Comparison of ENCODE assay signal across 9 mouse cellular contexts in the genomic region with DNA sequence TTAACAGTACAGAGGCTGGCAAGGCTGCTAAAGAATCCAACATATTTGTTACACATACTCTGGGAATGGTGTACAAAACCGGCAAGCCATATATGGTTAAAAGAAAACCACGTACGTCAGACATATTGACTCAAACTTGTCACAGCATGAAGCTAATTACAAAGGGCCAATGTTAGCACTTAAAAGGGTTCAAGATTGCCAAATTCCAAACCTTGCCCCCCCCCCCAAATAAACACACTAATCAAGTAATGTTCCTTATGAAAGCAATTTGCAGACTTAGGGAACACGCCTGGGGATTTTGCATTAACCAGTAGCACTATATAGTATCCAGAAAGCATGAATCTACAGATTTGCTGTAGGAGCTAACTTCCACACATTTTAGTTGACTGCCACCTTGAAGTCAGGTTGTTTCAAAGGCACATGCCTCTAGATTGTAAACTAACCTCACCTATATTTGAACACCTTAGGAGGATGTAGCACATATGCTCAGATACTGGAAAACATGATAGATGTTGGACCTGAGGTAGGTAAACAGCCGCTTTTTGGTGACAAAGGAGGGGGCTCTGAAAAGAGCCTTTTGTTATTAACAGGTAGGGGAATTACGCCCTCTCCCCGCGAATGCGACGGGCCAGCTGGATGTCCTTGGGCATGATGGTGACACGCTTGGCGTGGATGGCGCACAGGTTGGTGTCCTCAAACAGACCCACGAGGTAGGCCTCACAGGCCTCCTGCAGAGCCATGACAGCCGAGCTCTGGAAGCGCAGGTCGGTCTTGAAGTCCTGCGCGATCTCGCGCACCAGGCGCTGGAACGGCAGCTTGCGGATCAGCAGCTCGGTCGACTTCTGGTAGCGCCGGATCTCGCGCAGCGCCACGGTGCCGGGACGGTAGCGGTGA. TPM values are rescaled to one million over a fixed set of nuclear protein-coding genes. Genes with fewer than 3 reads are reported as not detected.
A peak's percentile ranks its signal among the peaks of the same experiment; 100 is the strongest.
DNase-seq lines count a peak whose midpoint lies in the region; ATAC-seq and TF ChIP-seq lines count a peak whose summit lies in the region.
"Not testable (repeated sequence)": the region's sequence is repeated elsewhere in the genome, so short reads cannot be mapped to it uniquely, and the experiment has no call there.
"Had no signal": no experiment of that assay in that cellular context is flagged by ENCODE, and none has a peak within 500 bp of the region (broad histone marks: within the 10 kb centered on the region; RNA-seq: fewer than 3 reads in every experiment).

No protein-coding gene starts in this region.

- not testable (repeated sequence) for TF ChIP-seq CTCF in E14TG2a.4 (conservative IDR thresholded peaks at IDR 0.05; ENCODE audit: low read length); embryonic fibroblast, embryonic 13.5 days (IDR thresholded peaks at IDR 0.05; ENCODE audit: borderline replicate concordance, insufficient read depth, low read length); lung, adult 2 months (IDR thresholded peaks at IDR 0.05; ENCODE audit: insufficient read depth, low read length)

- peak overlapping the region; percentile 96 for H3K27ac ChIP-seq in embryonic fibroblast, embryonic 13.5 days (ENCODE audit: insufficient read depth, low read length)
- peak overlapping the region; percentile 86 for H3K27ac ChIP-seq in heart, embryonic 16.5 days (ENCODE audit: low read length)
- peak overlapping the region; percentile 94 for H3K27ac ChIP-seq in kidney, embryonic 16.5 days (ENCODE audit: low read length)
- H3K27ac ChIP-seq in neural tube, embryonic 11.5 days (ENCODE audit: low read depth, low read length) = peak overlapping the region; percentile 83
- peak overlapping the region; percentile 88 for H3K27ac ChIP-seq in stomach, embryonic 16.5 days (ENCODE audit: low read length)

- not testable (repeated sequence) for ATAC-seq in heart, embryonic 16.5 days (replicated peaks; ENCODE audit: extremely low read depth, insufficient read depth, low FRiP score); kidney, embryonic 16.5 days (ENCODE audit: low FRiP score, low TSS enrichment); neural tube, embryonic 11.5 days (ENCODE audit: insufficient read depth, low FRiP score, low TSS enrichment); stomach, embryonic 16.5 days (ENCODE audit: insufficient read depth, low FRiP score)

- peak overlapping the region; percentile 79 for H3K4me2 ChIP-seq in heart, embryonic 16.5 days (ENCODE audit: low read depth, low read length)
- H3K4me2 ChIP-seq in kidney, embryonic 16.5 days (replicated peaks; ENCODE audit: low read depth, low read length) = peak overlapping the region; percentile 63
- H3K4me2 ChIP-seq in neural tube, embryonic 11.5 days (ENCODE audit: low read depth) = peak overlapping the region; percentile 66
- peak overlapping the region; percentile 62 for H3K4me2 ChIP-seq in stomach, embryonic 16.5 days (ENCODE audit: low read depth, low read length)

- H3K9me3 ChIP-seq in E14TG2a.4 (ENCODE audit: low read length); heart, embryonic 16.5 days (replicated peaks; ENCODE audit: control insufficient read depth, low read length); kidney, embryonic 16.5 days (ENCODE audit: low read length); neural tube, embryonic 11.5 days (ENCODE audit: control insufficient read depth, low read length); stomach, embryonic 16.5 days (replicated peaks; ENCODE audit: control insufficient read depth, low read length): not testable (repeated sequence)

- not testable (repeated sequence) for H3K27me3 ChIP-seq in E14TG2a.4 (ENCODE audit: insufficient read depth, low read length); heart, embryonic 16.5 days (ENCODE audit: control insufficient read depth, insufficient read depth, low read length); kidney, embryonic 16.5 days (ENCODE audit: insufficient read depth, low read length); neural tube, embryonic 11.5 days (ENCODE audit: control insufficient read depth, insufficient read depth, low read length); stomach, embryonic 16.5 days (ENCODE audit: control insufficient read depth, insufficient read depth, low read length)

- not testable (repeated sequence) for H3K36me3 ChIP-seq in E14TG2a.4 (ENCODE audit: insufficient read depth, low read length); heart, embryonic 16.5 days (ENCODE audit: control insufficient read depth, insufficient read depth); kidney, embryonic 16.5 days (ENCODE audit: insufficient read depth, low read length); neural tube, embryonic 11.5 days (ENCODE audit: control insufficient read depth, insufficient read depth, low read length); stomach, embryonic 16.5 days (ENCODE audit: control insufficient read depth, insufficient read depth, low read length)

- H3K4me1 ChIP-seq in E14TG2a.4 (replicated peaks; ENCODE audit: low read depth, low read length) = peaks cover 58% of the 10 kb centered on the region
- H3K4me1 ChIP-seq in embryonic fibroblast, embryonic 13.5 days (ENCODE audit: control insufficient read depth, insufficient read depth, low read length); lung, adult 2 months (ENCODE audit: control insufficient read depth, insufficient read depth, low read length): not testable (repeated sequence)
- H3K4me1 ChIP-seq in heart, embryonic 16.5 days (ENCODE audit: control insufficient read depth, insufficient read depth, low read length) = peaks cover 30% of the 10 kb centered on the region
- peaks cover 44% of the 10 kb centered on the region for H3K4me1 ChIP-seq in kidney, embryonic 16.5 days (ENCODE audit: insufficient read depth, low read length)
- peaks cover 13% of the 10 kb centered on the region; the same call in 1 of the 2 replicates for H3K4me1 ChIP-seq in neural tube, embryonic 11.5 days (ENCODE audit: control insufficient read depth, insufficient read depth, low read length)
- H3K4me1 ChIP-seq in stomach, embryonic 16.5 days (ENCODE audit: control insufficient read depth, insufficient read depth, low read length) = peaks cover 36% of the 10 kb centered on the region

- peak; percentile 87 for TF ChIP-seq POLR2A in embryonic fibroblast, embryonic 13.5 days (IDR thresholded peaks at IDR 0.05; ENCODE audit: low read depth, low read length)
- TF ChIP-seq POLR2A in lung, adult 2 months (IDR thresholded peaks at IDR 0.05; ENCODE audit: borderline replicate concordance, extremely low read depth, low read depth, low read length) = 0 out of 2 replicates have a peak, but pooled peaks have one; percentile 22

- 2% methylated on average over 13 of the region's 35 CpGs for WGBS in heart, embryonic 16.5 days
- under 1% methylated on average over 14 of the region's 35 CpGs for WGBS in kidney, embryonic 16.5 days
- 3% methylated on average over 17 of the region's 35 CpGs for WGBS in lung, adult 2 months
- WGBS in neural tube, embryonic 11.5 days = under 1% methylated on average over 14 of the region's 35 CpGs
- 3% methylated on average over 17 of the region's 35 CpGs for WGBS in stomach, embryonic 16.5 days

- H3K4me3 ChIP-seq in E14TG2a.4 (replicated peaks; ENCODE audit: low read length) = peak overlapping the region; percentile 73
- H3K4me3 ChIP-seq in embryonic fibroblast, embryonic 13.5 days (ENCODE audit: insufficient read depth, low read length) = peak overlapping the region; percentile 46
- peak overlapping the region; percentile 54 for H3K4me3 ChIP-seq in heart, embryonic 16.5 days (ENCODE audit: low read length)
- H3K4me3 ChIP-seq in kidney, embryonic 16.5 days (ENCODE audit: low read length) = peak overlapping the region; percentile 50
- peak overlapping the region; percentile 10 for H3K4me3 ChIP-seq in lung, adult 2 months (replicated peaks; ENCODE audit: extremely low read depth, low read depth, low read length)
- peak overlapping the region; percentile 38 for H3K4me3 ChIP-seq in neural tube, embryonic 11.5 days (ENCODE audit: low read depth, low read length)
- peak overlapping the region; percentile 51 for H3K4me3 ChIP-seq in stomach, embryonic 16.5 days (replicated peaks; ENCODE audit: low read length)

- peak; percentile 78 for DNase-seq in c-Kit-positive CD71-positive TER-119-positive erythroid progenitor cells, embryonic 14.5 days (ENCODE audit: low spot score)
- not testable (repeated sequence) for DNase-seq in lung, adult 2 months
- peak; percentile 53 for DNase-seq in neural tube, embryonic 11.5 days (ENCODE audit: low spot score)

- peak overlapping the region; percentile 75 for H3K9ac ChIP-seq in heart, embryonic 16.5 days (ENCODE audit: low read length)
- peak overlapping the region; percentile 77 for H3K9ac ChIP-seq in kidney, embryonic 16.5 days (replicated peaks; ENCODE audit: low read length)
- H3K9ac ChIP-seq in neural tube, embryonic 11.5 days (ENCODE audit: low read length) = peak overlapping the region; percentile 60
- peak overlapping the region; percentile 76 for H3K9ac ChIP-seq in stomach, embryonic 16.5 days (ENCODE audit: low read length)

RNA-seq across cellular contexts. Expression of a gene that starts 0.6 kb away (rescaled TPM):
- polyA plus RNA-seq in embryonic fibroblast, embryonic 13.5 days (2011; ENCODE audit: insufficient read length, low read depth, missing spikeins) = 4.3 and 8.6 TPM in 2 replicates
- 50.2 and 54.0 TPM in 2 replicates for polyA plus RNA-seq in heart, embryonic 16.5 days (2015; fragmentation: Nextera tagmentation; extraction: Ambion mirVana)
- 98.9 and 117 TPM in 2 replicates for polyA plus RNA-seq in kidney, embryonic 16.5 days (2015; fragmentation: Nextera tagmentation; extraction: Ambion mirVana)
- polyA plus RNA-seq in lung, adult 2 months (2012; rRNA removed) = 3.3 and 8.0 TPM in 2 replicates
- polyA plus RNA-seq in neural tube, embryonic 11.5 days (2014; fragmentation: Nextera tagmentation; extraction: Ambion mirVana) = 228 and 229 TPM in 2 replicates
- 59.9 and 94.5 TPM in 2 replicates for polyA plus RNA-seq in stomach, embryonic 16.5 days (2015; fragmentation: Nextera tagmentation; extraction: Ambion mirVana)

RNA-seq across cellular contexts. Expression of a gene that starts 2.2 kb away (rescaled TPM):
- polyA plus RNA-seq in embryonic fibroblast, embryonic 13.5 days (2011; ENCODE audit: insufficient read length, low read depth, missing spikeins) = 2.3 and 7.8 TPM in 2 replicates
- 8.6 and 9.8 TPM in 2 replicates for polyA plus RNA-seq in heart, embryonic 16.5 days (2015; fragmentation: Nextera tagmentation; extraction: Ambion mirVana)
- 17.4 and 17.8 TPM in 2 replicates for polyA plus RNA-seq in kidney, embryonic 16.5 days (2015; fragmentation: Nextera tagmentation; extraction: Ambion mirVana)
- 0.41 and 0.57 TPM in 2 replicates for polyA plus RNA-seq in lung, adult 2 months (2012; rRNA removed)
- 15.4 and 16.9 TPM in 2 replicates for polyA plus RNA-seq in neural tube, embryonic 11.5 days (2014; fragmentation: Nextera tagmentation; extraction: Ambion mirVana)
- 9.6 and 10.6 TPM in 2 replicates for polyA plus RNA-seq in stomach, embryonic 16.5 days (2015; fragmentation: Nextera tagmentation; extraction: Ambion mirVana)

RNA-seq across cellular contexts. Expression of a gene that starts 4.4 kb away (rescaled TPM):
- polyA plus RNA-seq in embryonic fibroblast, embryonic 13.5 days (2011; ENCODE audit: insufficient read length, low read depth, missing spikeins) = not detected in 2 replicates
- polyA plus RNA-seq in heart, embryonic 16.5 days (2015; fragmentation: Nextera tagmentation; extraction: Ambion mirVana) = 3.0 and 3.1 TPM in 2 replicates
- 3.4 and 6.0 TPM in 2 replicates for polyA plus RNA-seq in kidney, embryonic 16.5 days (2015; fragmentation: Nextera tagmentation; extraction: Ambion mirVana)
- polyA plus RNA-seq in lung, adult 2 months (2012; rRNA removed) = 1.1 and 1.4 TPM in 2 replicates
- polyA plus RNA-seq in neural tube, embryonic 11.5 days (2014; fragmentation: Nextera tagmentation; extraction: Ambion mirVana) = 11.7 and 14.0 TPM in 2 replicates
- polyA plus RNA-seq in stomach, embryonic 16.5 days (2015; fragmentation: Nextera tagmentation; extraction: Ambion mirVana) = 1.9 and 2.6 TPM in 2 replicates

RNA-seq across cellular contexts. Expression of a gene that starts 4.7 kb away (rescaled TPM):
- polyA plus RNA-seq in embryonic fibroblast, embryonic 13.5 days (2011; ENCODE audit: insufficient read length, low read depth, missing spikeins) = 1.0 TPM in 1 of 2 replicates, not detected in the other
- polyA plus RNA-seq in heart, embryonic 16.5 days (2015; fragmentation: Nextera tagmentation; extraction: Ambion mirVana) = 0.34 and 0.52 TPM in 2 replicates
- polyA plus RNA-seq in kidney, embryonic 16.5 days (2015; fragmentation: Nextera tagmentation; extraction: Ambion mirVana) = 2.0 and 2.2 TPM in 2 replicates
- polyA plus RNA-seq in lung, adult 2 months (2012; rRNA removed) = not detected in 2 replicates
- 2.2 and 2.6 TPM in 2 replicates for polyA plus RNA-seq in neural tube, embryonic 11.5 days (2014; fragmentation: Nextera tagmentation; extraction: Ambion mirVana)
- polyA plus RNA-seq in stomach, embryonic 16.5 days (2015; fragmentation: Nextera tagmentation; extraction: Ambion mirVana) = 0.77 and 1.4 TPM in 2 replicates
- polyA plus RNA-seq: activated CD4-positive, CD25-positive, alpha-beta regulatory T cell, adult 4 months had no signal

RNA-seq across cellular contexts. Expression of a gene that starts 27.4 kb away (rescaled TPM):
- polyA plus RNA-seq in embryonic fibroblast, embryonic 13.5 days (2011; ENCODE audit: insufficient read length, low read depth, missing spikeins) = 1.0 and 2.3 TPM in 2 replicates
- 9.3 and 10.4 TPM in 2 replicates for polyA plus RNA-seq in heart, embryonic 16.5 days (2015; fragmentation: Nextera tagmentation; extraction: Ambion mirVana)
- polyA plus RNA-seq in kidney, embryonic 16.5 days (2015; fragmentation: Nextera tagmentation; extraction: Ambion mirVana) = 22.0 and 25.6 TPM in 2 replicates
- 4.7 and 5.0 TPM in 2 replicates for polyA plus RNA-seq in lung, adult 2 months (2012; rRNA removed)
- 20.3 and 20.8 TPM in 2 replicates for polyA plus RNA-seq in neural tube, embryonic 11.5 days (2014; fragmentation: Nextera tagmentation; extraction: Ambion mirVana)
- polyA plus RNA-seq in stomach, embryonic 16.5 days (2015; fragmentation: Nextera tagmentation; extraction: Ambion mirVana) = 9.1 and 14.2 TPM in 2 replicates

Comparison
In these comparisons a context has a peak if more than half of its experiments do, and no peak if none do; other contexts are left out.
1. H3K4me3 ChIP-seq: peak in every context shown above with its lines; median percentile 73 in E14TG2a.4; 54 in heart, embryonic 16.5 days; 51 in stomach, embryonic 16.5 days; 50 in kidney, embryonic 16.5 days; 46 in embryonic fibroblast, embryonic 13.5 days; 38 in neural tube, embryonic 11.5 days; 10 in lung, adult 2 months.